Mouse (Mus musculus) layer of hippocampus, adult 11-12 months (tissue): ENCODE data around the gene Ncor2.
A peak's percentile ranks its signal among the peaks of the same experiment; 100 is the strongest.

Experiments used
- DNase-seq: peaks from one replicate; pipeline ENCODE4 v3.0.0; 2022; ENCODE audit warnings: low spot score

Ncor2 gene

DNA sequence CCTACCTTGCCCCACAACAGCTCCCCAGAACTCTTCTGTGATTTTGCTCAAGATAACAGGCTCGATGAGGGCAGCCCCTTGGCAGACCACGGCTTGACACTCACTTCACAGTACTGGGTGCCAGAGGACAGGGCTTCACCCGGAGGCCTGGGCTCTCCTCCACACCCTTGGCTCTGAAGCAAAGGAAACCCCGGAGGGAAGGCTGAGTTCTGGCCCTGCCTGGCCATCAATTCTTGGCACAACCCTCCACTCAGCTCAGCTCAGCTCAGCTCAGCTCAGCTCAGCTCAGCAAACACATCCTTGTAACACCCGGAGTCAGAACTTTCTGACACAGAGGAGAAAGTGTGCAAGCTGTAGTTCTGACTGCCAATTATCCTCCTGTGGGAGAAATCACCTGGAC lies 30.3 kb downstream of the Ncor2 start:
- DNase-seq, result no peak

DNA sequence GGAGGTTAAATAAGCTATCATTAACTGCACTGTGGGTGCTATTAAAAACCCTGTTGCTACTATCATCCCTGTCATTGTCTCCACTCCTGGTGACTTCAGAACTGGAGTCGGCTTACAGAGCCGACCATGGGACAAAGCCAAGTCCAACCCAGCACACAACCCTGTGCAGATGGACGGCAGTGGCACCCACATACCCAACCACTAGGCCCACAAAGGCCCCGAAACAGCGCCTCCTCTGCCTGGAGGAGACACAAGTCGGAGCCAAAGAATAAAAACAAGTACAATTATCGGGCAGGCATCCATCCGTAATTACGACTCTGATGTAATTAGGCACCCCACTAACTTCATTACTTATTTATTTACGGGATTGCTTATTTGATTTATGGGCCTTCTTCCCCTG lies 30.8 kb downstream of the Ncor2 start:
- DNase-seq, result no peak

DNA sequence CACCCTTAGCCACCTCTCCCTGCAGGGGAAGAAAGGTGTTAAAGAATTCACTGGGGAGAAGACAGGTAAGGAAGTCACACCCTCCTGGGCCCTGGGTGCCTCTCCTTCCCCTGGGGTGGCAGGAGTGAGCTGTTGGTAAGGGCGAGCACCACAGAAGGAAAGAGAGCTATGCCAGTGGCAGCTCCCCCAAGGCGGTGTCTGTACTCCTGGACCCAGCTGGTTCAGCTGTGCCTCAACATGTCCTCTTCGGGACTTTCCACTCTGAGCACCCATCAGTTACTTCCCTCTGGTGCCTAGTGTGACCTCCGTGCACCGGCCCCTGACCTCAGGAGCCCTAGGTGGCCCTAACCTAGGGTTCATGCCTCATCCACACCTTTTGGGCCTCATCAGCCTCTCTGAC lies 31.9 kb downstream of the Ncor2 start:
- no peak for DNase-seq

DNA sequence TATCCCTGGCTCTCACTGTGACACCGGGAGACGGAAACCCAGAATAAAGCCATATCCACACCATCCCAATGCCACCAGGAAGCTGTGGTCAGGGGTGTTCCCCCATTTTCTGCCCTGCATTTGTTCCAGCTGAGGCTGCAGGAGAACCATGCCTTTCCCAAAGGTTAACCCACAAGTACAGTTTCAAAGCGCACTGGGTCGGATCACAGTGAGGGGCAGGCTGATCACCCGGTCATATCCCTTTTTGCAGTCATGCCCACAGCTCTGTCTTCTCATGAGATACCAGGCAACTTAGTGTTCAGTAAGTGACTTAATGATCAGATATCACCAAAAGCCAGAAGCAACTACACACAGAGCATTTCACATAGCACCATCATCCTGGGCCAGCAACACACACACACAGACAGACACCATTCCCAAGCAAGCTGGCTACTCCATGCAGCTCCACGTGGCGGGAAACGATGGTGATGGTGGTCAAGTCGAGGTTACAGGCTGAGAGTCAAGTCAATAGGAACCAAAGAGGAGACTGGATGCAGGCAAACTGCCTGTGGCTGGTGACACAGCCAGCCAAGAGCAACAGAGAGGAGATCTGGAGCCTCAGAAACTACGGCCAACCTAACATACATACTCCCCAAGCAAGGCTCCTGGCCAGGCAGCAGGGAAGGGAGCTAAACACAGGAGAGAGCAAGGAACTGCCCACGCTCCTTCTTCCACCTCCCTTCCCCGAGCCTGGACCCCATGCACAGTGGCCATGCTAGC lies 35.7 kb downstream of the Ncor2 start:
- DNase-seq, result no peak

DNA sequence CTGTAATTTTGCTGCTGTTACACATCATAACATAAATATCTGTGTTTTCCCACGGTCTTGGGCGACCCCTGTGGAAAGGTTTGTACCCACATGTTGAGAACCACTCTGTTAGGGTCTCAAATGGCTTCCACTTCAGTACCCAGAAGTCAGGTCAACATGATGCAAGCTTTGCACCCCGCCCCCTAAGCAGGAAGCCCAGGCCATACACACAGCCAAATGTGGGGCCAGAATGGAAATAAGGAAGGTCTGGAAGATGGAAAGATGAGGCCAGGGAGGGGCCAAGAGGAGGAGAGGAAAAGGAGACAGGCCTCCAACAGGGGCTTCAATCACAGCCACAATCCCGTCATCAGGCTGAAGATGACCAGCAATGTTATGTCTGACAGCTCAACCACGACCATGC lies 37.1 kb downstream of the Ncor2 start:
- no peak for DNase-seq

DNA sequence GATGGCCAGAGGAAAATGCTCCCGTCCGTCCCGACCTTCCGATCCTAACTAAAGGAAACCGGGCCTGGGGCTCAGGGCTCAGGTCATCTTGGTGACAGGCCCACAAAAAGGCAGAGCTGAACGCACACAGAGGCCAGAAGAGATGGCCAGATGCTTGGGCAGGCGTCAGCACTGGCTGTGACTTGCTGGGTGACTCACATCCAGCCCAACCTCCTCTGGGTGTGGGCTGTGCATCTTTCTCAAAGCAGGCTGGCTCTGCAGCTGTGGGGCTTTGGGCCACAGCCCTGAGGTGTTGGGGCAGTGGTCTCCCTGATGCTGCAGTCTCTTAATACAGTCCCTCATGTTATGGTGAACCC lies 37.5 kb downstream of the Ncor2 start:
- peak; percentile 76 for DNase-seq

DNA sequence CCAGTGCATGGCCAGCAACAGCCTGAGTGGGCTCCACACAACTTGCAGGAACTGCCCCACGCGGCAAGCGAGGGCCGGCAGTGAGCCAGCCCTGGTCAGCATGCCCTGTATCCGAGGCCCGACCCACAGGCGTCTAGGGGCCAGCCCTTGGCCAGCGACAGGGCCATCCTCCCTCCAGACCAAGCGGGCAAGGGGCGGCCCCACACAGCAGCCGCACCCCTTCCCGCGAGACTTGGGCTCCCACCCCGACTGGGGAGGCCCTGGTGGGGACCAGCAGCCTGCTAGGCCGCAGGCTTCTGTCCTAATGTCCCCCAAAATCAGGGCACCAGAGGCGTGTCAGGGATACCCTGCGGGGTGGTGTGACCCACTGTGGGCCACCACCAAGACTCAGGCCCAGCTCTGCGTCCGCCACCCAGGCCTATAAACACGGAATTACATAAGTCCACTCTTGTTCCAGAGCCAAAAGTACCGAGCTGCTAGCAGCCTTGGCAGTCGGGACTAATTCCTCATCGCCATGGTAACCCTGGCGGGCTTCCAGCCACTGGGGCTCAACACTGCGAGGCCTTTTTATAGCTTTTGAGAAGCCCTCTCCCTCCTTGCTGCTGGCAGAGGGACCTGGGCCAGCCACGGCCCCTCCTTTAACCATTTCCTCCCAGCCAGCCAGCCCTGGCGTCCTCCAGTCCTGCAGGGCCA lies 38.0 kb downstream of the Ncor2 start:
- DNase-seq, result peak; percentile 99

DNA sequence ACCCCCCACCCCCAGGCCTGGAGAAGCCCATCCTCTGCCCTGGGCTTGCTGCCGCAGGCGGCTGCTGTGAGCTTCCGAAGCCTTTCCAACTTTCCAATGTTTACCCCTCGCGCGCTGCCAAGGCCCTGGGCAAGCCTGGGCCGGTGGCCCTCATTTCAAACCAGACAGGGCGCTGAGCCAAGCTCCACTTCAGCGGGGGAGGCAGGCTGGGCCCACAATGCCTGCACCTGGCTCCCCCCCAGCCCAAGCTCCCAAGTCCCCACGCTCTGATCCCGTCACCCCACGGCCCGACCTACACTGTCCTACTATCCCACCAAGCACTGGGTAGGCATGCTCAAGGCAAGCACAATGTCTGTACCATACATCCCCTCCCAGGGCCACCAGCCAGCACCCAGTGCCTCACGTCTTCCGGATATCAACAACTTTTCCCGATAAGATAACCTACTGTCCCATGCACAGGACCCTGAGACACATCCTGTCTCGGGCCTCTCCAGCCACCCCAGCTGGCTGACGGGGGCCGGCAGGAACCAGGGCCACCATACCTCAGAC lies 38.8 kb downstream of the Ncor2 start:
- DNase-seq, result peak; percentile 73

DNA sequence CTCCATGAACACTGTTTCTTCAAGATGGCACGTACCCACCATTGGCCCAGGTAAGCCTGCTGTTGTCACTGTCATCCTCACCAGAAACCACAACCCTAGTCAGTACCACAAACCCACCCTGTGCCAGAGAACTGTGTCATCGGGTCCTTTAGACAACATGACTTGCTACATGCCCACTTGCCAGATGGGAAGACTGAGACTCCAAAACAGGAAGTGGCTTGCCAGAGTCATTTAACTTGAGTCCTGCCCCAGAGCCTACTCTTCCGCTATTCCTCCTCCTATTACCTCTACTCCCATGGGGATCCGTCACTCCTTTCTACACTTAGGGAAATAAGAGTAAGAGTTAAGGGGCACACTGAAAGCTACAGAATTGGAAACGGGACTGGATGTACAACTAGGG lies 39.4 kb downstream of the Ncor2 start:
- no peak for DNase-seq

DNA sequence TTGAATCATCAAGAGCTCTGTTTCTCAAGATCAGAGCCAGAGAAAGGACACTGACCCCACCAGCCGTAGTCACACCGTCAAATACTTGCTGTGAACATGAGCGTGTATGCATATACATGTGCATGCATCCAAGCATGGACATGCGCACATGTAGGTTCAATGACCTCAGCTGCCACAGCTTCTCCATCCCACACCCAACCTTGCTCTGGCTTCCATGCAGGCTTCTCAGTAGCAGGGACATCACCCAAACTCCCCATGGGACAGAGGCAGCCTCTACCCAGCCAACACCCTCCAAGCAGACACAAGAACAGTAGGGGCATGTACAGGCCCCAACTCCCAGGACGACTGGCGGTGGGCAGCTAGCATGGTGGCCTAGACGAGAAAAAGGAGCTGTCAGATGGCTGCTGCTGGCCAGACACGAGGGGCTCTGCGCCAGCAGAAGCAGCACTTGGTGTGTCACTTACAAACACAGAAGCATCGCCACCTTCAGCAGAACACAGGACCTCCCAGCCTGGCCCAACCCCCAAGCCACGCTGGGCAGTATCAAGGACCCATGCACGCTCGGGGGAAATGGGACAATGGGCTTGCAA lies 40.1 kb downstream of the Ncor2 start:
- DNase-seq, result no peak

DNA sequence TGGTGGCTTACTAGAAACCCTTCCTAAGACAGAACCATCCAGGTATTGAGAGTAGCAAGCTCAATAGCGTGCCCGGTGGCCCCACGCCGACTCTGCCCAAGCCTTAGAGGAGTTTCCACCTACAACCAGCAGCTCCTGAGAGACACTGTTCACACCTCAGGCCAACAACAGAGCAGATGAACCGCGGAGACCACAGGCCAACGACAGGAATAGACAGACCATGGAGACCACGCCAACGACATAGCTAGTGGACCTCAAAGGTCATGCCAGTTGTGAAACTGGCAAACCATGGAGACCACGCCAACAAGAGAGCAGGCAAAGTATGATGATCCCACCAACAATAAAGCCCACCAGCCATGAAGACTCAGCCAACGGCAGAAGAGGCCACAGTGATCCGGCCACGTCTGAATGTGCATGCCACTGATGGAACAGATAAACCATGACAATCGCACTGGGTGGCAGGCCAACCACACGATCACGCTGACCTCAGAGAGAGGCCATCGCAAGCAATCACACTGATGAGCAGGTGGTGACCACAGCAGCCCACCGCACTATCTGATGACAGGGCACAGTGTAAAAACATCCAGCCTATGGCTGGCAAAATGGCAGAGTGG lies 41.2 kb downstream of the Ncor2 start:
- DNase-seq, result no peak

DNA sequence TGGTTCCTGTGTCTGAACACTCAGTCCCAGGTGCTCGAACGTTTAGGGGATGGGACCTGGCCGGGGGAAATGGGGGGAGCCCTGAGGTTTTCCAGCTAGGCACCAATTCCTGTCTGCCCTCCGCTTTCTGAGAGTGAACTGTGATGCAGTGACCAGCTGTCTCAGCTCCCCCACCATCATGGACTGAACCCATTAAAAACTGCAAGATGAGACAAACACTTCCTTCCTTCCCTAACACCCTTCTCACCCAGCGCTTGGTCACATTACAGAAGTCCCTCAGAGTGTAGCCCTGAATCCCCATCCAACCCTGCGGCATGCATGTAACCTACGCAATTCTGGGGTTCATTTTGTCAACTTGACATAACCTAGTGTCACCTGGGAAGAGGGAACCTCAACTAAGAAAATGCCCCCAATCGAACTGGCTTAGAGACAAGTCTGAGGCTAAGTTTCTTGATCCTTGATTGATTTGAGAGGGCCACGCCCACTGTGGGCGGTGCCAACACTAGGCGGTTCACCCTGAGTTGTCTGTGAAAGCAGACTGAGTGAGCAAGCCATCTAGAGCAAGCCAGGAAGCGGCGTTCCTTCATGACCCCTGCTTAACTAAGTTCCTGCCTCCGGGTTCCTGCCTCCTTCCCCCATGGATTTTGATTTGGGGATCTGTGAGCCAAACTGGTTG lies 41.9 kb downstream of the Ncor2 start:
- DNase-seq, result no peak

DNA sequence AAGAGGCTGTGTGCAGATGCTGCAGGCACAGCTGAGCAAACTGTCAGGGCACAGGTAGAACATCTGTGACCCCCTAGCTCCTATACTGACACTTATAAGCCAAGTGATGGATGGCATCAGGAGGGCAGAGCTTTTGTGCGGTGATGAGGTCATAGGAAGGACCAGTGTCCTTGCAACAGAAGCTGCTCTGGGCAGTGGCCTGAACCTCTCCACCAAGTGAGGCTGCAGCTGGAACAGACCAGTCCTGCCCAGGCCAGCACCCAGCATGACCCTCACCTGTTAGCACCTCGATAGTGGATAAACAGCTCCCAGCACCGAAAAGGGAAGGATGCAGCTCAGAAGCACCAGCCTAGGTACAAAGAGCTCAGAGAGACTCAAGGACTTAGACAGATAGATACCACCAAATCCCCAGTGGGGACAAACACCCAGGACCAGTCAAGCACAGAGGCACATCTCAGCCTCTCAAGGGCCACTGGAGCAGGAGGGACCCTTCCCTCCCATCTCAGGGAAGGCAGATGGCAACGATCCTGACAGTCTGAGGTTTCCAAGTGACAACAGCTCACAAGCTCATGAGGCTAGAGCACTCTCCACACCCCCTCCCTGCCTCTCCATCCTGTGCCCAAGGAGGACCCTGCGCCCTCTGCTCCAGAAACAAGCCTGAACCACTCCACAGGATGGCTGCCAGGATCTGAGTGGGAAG lies 42.6 kb downstream of the Ncor2 start:
- DNase-seq, result no peak

DNA sequence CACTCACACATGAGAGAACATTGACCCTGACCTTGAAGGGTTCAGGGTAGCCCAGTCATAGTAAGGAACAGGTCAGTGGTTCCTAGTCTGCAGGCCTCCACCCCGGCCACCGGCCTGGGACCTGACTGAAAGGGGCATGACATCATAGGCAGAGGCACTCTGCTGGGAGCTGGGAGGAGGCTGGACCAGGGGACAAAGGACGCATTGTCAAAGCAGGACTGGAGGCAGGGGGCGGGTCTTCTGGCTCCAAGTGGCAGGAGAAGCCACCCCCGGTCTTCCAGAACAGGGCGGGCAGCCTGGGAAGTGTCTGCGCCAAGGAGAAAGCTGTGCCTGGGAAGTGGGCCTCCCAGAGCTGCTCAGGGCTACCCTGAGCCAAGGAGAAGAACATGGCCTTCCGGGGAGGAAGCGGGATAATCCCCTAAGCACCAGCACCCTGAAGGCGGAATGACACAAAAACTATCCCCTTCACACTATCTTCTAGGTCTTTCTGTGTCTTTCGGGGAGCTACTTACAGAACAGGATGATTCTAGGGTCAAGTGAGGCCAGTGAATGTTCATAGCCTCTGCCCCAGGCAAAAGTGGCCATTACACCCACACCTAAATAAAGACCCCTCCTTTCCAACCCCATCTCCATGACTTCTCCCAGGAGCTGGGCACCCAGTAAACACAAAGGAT lies 44.1 kb downstream of the Ncor2 start:
- peak; percentile 78 for DNase-seq

DNA sequence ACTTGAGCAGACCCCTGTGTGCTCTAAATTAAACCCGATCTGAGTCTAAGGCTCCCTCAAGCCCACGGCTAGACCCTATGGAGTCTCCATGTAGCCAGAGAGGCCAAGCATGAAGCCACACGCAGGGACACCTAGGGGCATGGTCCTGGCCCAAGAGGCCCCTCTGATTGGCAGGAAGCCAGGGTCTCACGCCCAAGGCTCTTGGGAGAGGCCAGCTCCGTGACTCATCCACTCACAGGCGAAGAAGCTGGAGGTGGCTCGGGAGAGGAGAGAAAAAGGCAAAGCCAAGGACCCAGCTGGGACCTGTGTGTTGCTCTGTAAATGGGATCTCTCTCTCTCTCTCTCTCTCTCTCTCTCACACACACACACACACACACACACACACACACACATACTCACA lies 44.6 kb downstream of the Ncor2 start:
- no peak for DNase-seq

DNA sequence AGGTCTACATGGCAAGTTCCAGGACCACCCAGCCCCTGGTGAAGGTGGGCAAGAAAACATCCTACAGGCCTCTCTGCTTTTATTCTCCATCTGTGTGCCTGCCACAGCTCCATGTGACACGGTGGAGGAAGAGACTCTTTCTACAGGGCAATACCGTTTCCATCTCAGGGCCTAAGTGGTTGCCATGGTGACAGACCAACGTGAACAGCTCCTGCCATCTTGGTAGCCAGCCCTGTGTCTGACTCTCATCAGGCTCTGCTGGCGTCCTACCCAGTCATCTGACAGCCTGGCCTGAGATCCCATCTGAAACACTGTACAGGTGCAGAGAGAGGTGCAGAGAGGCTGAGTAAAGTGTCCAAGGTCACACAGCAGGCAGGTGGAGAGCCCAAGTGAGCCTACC lies 45.4 kb downstream of the Ncor2 start:
- no peak for DNase-seq

DNA sequence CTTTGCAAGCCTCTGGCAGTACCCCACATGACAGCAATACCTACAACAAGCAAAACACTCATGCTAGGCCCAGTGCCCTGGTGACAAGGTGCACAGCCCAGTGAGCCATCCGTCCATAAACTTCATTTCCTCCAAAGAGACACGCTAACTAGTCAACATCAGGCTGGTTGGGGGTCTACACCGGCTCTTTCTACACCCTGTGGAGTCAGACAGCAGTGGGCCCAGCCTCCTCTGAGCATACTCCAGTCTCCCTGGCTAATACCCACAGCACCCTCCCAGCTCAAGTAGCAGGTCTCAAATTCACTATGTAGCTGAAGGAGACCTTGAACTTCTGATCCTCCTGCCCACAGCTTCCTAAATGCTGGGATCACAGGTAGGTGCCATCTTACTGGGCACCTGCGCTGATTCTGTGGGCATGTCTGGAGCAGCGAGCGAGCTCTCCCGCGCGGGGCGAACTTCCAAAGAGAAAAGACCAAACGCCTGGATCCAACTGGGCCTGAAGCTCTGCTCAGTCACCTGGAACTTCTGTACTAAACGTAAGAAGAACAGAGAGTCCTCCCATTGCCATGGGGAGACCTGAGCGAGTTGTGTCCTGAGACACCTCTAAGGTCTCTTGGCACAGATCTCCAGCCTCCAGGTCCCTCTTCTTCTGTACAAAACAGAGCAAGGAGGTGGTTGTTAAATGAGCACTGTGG lies 46.3 kb downstream of the Ncor2 start:
- no peak for DNase-seq

DNA sequence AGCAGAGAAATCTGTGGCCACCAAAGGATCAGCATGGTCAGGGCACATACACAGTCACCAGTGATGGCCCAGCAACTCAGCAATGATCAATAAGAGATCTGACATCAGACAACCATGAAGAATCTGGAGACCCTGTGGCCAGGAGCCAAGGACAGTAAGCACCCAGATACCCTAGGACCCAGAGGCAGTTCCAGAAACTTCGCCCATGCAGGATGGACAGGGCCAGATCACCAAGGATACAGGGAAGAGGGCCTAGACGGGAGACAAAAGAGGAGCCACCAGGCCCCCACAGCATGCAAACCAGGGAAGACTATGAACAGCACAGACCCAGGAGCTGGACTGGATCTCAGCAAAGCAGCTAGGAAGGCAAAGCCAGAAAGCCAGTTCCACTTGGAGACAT lies 47.0 kb downstream of the Ncor2 start:
- no peak for DNase-seq

DNA sequence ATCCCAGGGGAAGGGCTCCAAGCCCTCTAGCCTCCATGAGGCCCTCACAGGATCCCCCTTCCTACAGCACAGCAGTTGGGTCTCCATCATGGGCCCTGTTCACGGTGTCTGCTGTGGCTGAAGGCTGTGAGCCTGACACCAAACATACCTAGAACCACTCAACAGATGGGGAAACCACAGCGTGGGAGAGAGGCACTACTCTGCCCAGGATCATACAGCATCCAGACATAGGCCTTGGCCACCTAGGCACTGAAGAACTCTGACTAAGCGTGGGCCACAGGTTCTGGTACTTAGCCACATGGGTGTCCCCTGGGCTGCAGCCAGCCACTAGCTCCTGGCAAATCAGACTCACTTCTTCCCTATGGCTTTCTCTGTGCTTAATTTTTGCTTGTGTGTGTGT lies 48.6 kb downstream of the Ncor2 start:
- no peak for DNase-seq

DNA sequence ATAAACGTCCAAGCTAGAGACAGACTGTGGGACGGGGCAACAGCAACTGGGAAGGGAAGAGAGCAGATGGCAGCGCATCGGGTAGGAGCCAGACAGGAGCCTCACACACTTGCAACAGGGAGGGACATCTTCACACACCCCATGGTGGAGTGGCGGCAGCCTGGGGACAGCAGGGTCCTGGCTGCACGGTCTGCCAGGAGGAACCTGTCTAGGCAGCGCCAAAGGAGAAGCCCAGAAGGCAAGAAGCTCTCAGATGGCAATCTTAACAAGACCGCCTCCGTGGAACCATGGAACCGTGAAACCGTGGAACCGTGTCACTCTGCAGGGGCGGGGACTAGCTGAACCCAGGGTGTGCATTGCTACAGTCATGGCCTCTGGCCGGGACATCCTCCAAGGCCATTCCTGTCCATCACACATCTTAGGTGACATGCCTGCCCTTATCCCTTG lies 50.1 kb downstream of the Ncor2 start:
- peak; percentile 57 for DNase-seq
